Comparison of ENCODE assay signal across 26 mouse cellular contexts in genomic region chr14:110663231-110663630, GRCm38 (mm10).
DNase-seq lines count a peak whose midpoint lies in the region; ATAC-seq and TF ChIP-seq lines count a peak whose summit lies in the region.
"Had no signal": no experiment of that assay in that cellular context is flagged by ENCODE, and none has a peak within 500 bp of the region (broad histone marks: within the 10 kb centered on the region; RNA-seq: fewer than 3 reads in every experiment).

No protein-coding gene starts in this region.

- no peaks in the 10 kb centered on the region for H3K4me1 ChIP-seq in embryonic facial prominence, embryonic 14.5 days (ENCODE audit: control insufficient read depth, insufficient read depth, low read length)
- no peaks in the 10 kb centered on the region for H3K4me1 ChIP-seq in embryonic facial prominence, embryonic 10.5 days
- no peaks in the 10 kb centered on the region for H3K4me1 ChIP-seq in lung, embryonic 14.5 days (ENCODE audit: insufficient read depth)
- H3K4me1 ChIP-seq in lung, embryonic 16.5 days (replicated peaks; ENCODE audit: control insufficient read depth, insufficient read depth, low read length): no peaks in the 10 kb centered on the region
- H3K4me1 ChIP-seq: embryonic facial prominence, embryonic 13.5 days; forebrain, embryonic 13.5 days; forebrain, embryonic 15.5 days had no signal

- H3K4me2 ChIP-seq in embryonic facial prominence, embryonic 14.5 days (ENCODE audit: low read depth, low read length): no peak overlapping the region
- H3K4me2 ChIP-seq in lung, embryonic 14.5 days: no peak overlapping the region
- no peak overlapping the region for H3K4me2 ChIP-seq in lung, embryonic 16.5 days (ENCODE audit: low read depth, low read length)
- H3K4me2 ChIP-seq: embryonic facial prominence, embryonic 13.5 days; forebrain, embryonic 13.5 days; forebrain, embryonic 15.5 days had no signal

- H3K4me3 ChIP-seq in embryonic facial prominence, embryonic 14.5 days (ENCODE audit: low read depth, low read length): no peak overlapping the region
- no peak overlapping the region for H3K4me3 ChIP-seq in embryonic facial prominence, embryonic 10.5 days
- H3K4me3 ChIP-seq in lung, embryonic 14.5 days (ENCODE audit: low read depth, low read length): no peak overlapping the region
- H3K4me3 ChIP-seq in lung, embryonic 16.5 days (ENCODE audit: low read length): no peak overlapping the region
- H3K4me3 ChIP-seq: embryonic facial prominence, embryonic 13.5 days; forebrain, embryonic 13.5 days; forebrain, embryonic 15.5 days had no signal

- peak; percentile 40 for DNase-seq in embryonic facial prominence, embryonic 14.5 days (ENCODE audit: low spot score)
- no peak for DNase-seq in embryonic facial prominence, embryonic 10.5 days (ENCODE audit: low spot score)
- peak; percentile 69 for DNase-seq in lung, embryonic 14.5 days
- DNase-seq in lung, postnatal 4 days: no peak
- DNase-seq in lung, postnatal 25 days (ENCODE audit: low spot score): no peak
- DNase-seq in lung, postnatal 10 days: peak; percentile 8
- no peak for DNase-seq in lung, adult 18-20 months
- DNase-seq: adrenal gland, adult 8-10 months; adrenal gland, postnatal 14 days; adrenal gland, postnatal 36 days; B cell, adult 2 months; cerebellum, adult 11 months; cerebellum, adult 18-20 months; cerebellum, adult 9-10 months; cerebellum, postnatal 10 days; cerebellum, postnatal 25 days; forebrain, postnatal 0 days had no signal

- TF ChIP-seq CTCF in lung, embryonic 14.5 days (IDR thresholded peaks at IDR 0.05; ENCODE audit: low read depth): no peak

- no peaks in the 10 kb centered on the region for H3K36me3 ChIP-seq in embryonic facial prominence, embryonic 14.5 days (ENCODE audit: control insufficient read depth, insufficient read depth, low read length)
- no peaks in the 10 kb centered on the region for H3K36me3 ChIP-seq in embryonic facial prominence, embryonic 10.5 days (replicated peaks)
- no peaks in the 10 kb centered on the region for H3K36me3 ChIP-seq in lung, embryonic 14.5 days (ENCODE audit: insufficient read depth)
- no peaks in the 10 kb centered on the region for H3K36me3 ChIP-seq in lung, embryonic 16.5 days (ENCODE audit: control insufficient read depth, insufficient read depth, low read length)
- H3K36me3 ChIP-seq: embryonic facial prominence, embryonic 13.5 days; forebrain, embryonic 15.5 days; G1E had no signal

- no peak overlapping the region for H3K9ac ChIP-seq in embryonic facial prominence, embryonic 14.5 days (ENCODE audit: low read depth, low read length)
- H3K9ac ChIP-seq in lung, embryonic 14.5 days: no peak overlapping the region
- no peak overlapping the region for H3K9ac ChIP-seq in lung, embryonic 16.5 days (ENCODE audit: low read length)
- H3K9ac ChIP-seq: embryonic facial prominence, embryonic 13.5 days; forebrain, embryonic 13.5 days; forebrain, embryonic 15.5 days; forebrain, postnatal 0 days had no signal

- H3K9me3 ChIP-seq in embryonic facial prominence, embryonic 14.5 days (ENCODE audit: control insufficient read depth, low read length): no peaks in the 10 kb centered on the region
- no peaks in the 10 kb centered on the region for H3K9me3 ChIP-seq in embryonic facial prominence, embryonic 10.5 days
- no peaks in the 10 kb centered on the region for H3K9me3 ChIP-seq in lung, embryonic 14.5 days (ENCODE audit: low read depth, low read length)
- no peaks in the 10 kb centered on the region for H3K9me3 ChIP-seq in lung, embryonic 16.5 days (ENCODE audit: control insufficient read depth, low read length)
- H3K9me3 ChIP-seq: forebrain, embryonic 13.5 days; forebrain, embryonic 15.5 days had no signal

- 53% methylated on average over 2 of the region's 2 CpGs for WGBS in embryonic facial prominence, embryonic 14.5 days
- 70% methylated on average over 2 of the region's 2 CpGs for WGBS in embryonic facial prominence, embryonic 10.5 days
- 16% methylated on average over 2 of the region's 2 CpGs for WGBS in lung, embryonic 14.5 days
- WGBS in lung, embryonic 16.5 days: 27% methylated on average over 2 of the region's 2 CpGs

- ATAC-seq in embryonic facial prominence, embryonic 14.5 days (ENCODE audit: low read depth): no peak
- peak; percentile 92 for ATAC-seq in lung, embryonic 14.5 days (ENCODE audit: insufficient read depth)
- ATAC-seq in lung, embryonic 16.5 days (ENCODE audit: low read depth): peak; percentile 75
- ATAC-seq: activated CD4-positive, CD25-positive, alpha-beta regulatory T cell, adult 4 months; CD4-positive, CD25-positive, alpha-beta regulatory T cell, adult 4 months; forebrain, embryonic 13.5 days; forebrain, embryonic 15.5 days; forebrain, postnatal 0 days; Patski had no signal

- no peaks in the 10 kb centered on the region for H3K27me3 ChIP-seq in embryonic facial prominence, embryonic 14.5 days (replicated peaks; ENCODE audit: control insufficient read depth, insufficient read depth, low read length)
- H3K27me3 ChIP-seq in embryonic facial prominence, embryonic 10.5 days (replicated peaks; ENCODE audit: low read depth, poor library complexity, severe bottlenecking): no peaks in the 10 kb centered on the region
- H3K27me3 ChIP-seq in lung, embryonic 14.5 days (ENCODE audit: insufficient read depth, low read length): no peaks in the 10 kb centered on the region
- no peaks in the 10 kb centered on the region for H3K27me3 ChIP-seq in lung, embryonic 16.5 days (ENCODE audit: control insufficient read depth, insufficient read depth, low read depth, low read length)
- H3K27me3 ChIP-seq: CH12.LX; embryonic facial prominence, embryonic 13.5 days; forebrain, embryonic 13.5 days; forebrain, embryonic 15.5 days; Patski had no signal

- no peak overlapping the region for H3K27ac ChIP-seq in embryonic facial prominence, embryonic 14.5 days (replicated peaks; ENCODE audit: low read depth, low read length)
- no peak overlapping the region for H3K27ac ChIP-seq in embryonic facial prominence, embryonic 10.5 days (replicated peaks)
- H3K27ac ChIP-seq in lung, embryonic 14.5 days (ENCODE audit: low read depth): no peak overlapping the region
- H3K27ac ChIP-seq in lung, embryonic 16.5 days (ENCODE audit: low read length): no peak overlapping the region
- H3K27ac ChIP-seq: embryonic facial prominence, embryonic 13.5 days; forebrain, embryonic 13.5 days; forebrain, embryonic 15.5 days had no signal

Comparison
In these comparisons a context has a peak if more than half of its experiments do, and no peak if none do; other contexts are left out.
1. DNase-seq: peak in embryonic facial prominence, embryonic 14.5 days (single experiment), lung, embryonic 14.5 days (single experiment) and lung, postnatal 10 days (single experiment); none in embryonic facial prominence, embryonic 10.5 days (single experiment), lung, postnatal 4 days (0 of 2), lung, postnatal 25 days (single experiment) and lung, adult 18-20 months (0 of 2).